Mouse (Mus musculus) liver, postnatal 0 days (tissue): Measurements from ENCODE around the gene Pitpnm1.

Source experiments
- CTCF ChIP-seq: sonication (generic); IDR thresholded peaks from 2 replicates; pipeline ENCODE4 v1.5.1; 2016; ENCODE audit warnings: antibody characterized with exemption, low read depth
- EP300 ChIP-seq: IDR thresholded peaks from 2 replicates; pipeline ENCODE4 v1.6.1; 2016; ENCODE audit warnings: antibody characterized with exemption, low read depth, mild to moderate bottlenecking

DNA sequence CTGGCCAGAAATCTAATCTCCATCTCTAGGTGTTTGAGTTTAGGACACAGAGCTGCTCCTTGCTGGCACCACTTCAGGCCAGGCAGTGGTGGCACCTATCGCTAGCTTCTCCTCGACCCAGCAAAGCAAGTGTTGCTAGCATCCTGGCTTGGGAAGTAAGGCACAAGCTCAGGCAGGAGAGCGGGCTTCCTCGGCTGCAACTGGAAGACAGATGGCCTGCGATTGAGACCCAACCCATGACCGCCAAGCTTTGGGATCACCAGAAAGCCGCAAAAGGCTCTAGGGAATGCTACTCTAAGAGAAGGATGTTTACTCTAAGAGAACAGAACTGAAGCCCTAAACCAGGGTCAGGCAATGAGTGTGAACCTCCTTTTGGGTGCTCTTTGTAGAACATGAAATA is 29.7 kb downstream of the Pitpnm1 start:
- TF ChIP-seq CTCF (no peak), EP300 (no peak)
